Mouse (Mus musculus): ENCODE data around the gene Ddx42. TPM values are rescaled to one million over a fixed set of nuclear protein-coding genes. Genes with fewer than 3 reads are reported as not detected.
"Not testable (repeated sequence)": the region's sequence is repeated elsewhere in the genome, so short reads cannot be mapped to it uniquely, and the experiment has no call there.

Gene Ddx42
- polyA plus RNA-seq, 1 experiment from 2014 or later: 58.1 TPM

- Histone ChIP-seq H3K36me3 (peaks cover 49% of the 10 kb centered on the region), H3K9ac (no peak within 1 kb of the TSS), H3K4me3 (replicated peaks) (no peak within 1 kb of the TSS), H3K9me3 (no peaks in the 10 kb centered on the region), H3K27me3 (replicated peaks) (no peaks in the 10 kb centered on the region), H3K4me1 (no peaks in the 10 kb centered on the region), H3K4me2 (no peak within 1 kb of the TSS), H3K27ac (no peak within 1 kb of the TSS)
- no peak for ATAC-seq (ENCODE audit: insufficient read depth, low FRiP score, low read depth)
- WGBS: 78% methylated on average over 5 of the region's 5 CpGs
These were observed 14.6 kb upstream of the Ddx42 start, which contains the start of gene Strada for GRCm38 (mm10) chr11:106202123-106202465. TSS of gene Strada (minus strand) at chr11:106202168.

GRCm38 (mm10) chr11:106212771-106213170 lies 4.0 kb upstream of the Ddx42 start:
- 80% methylated on average over 8 of the region's 8 CpGs for WGBS
- Histone ChIP-seq H3K4me2 (no peak overlapping the region), H3K27ac (no peak overlapping the region), H3K4me3 (replicated peaks) (no peak overlapping the region), H3K9ac (no peak overlapping the region), H3K4me1 (peaks cover 9% of the 10 kb centered on the region), H3K36me3 (peaks cover 32% of the 10 kb centered on the region), H3K9me3 (no peaks in the 10 kb centered on the region), H3K27me3 (replicated peaks) (no peaks in the 10 kb centered on the region)
- ATAC-seq (ENCODE audit: insufficient read depth, low FRiP score, low read depth): no peak

GRCm38 (mm10) chr11:106214856-106215255 lies 1.9 kb upstream of the Ddx42 start:
- peak overlapping the region; percentile 57 for H3K4me2 ChIP-seq

GRCm38 (mm10) chr11:106215450-106215859 lies 1.3 kb upstream of the Ddx42 start:
- no peak for ATAC-seq (ENCODE audit: insufficient read depth, low FRiP score, low read depth)
- 26% methylated on average over 7 of the region's 7 CpGs for WGBS
- Histone ChIP-seq H3K4me1 (peaks cover 16% of the 10 kb centered on the region), H3K4me2 (peak overlapping the region; percentile 57), H3K27ac (peak overlapping the region; percentile 98), H3K27me3 (replicated peaks) (no peaks in the 10 kb centered on the region), H3K36me3 (peaks cover 12% of the 10 kb centered on the region), H3K9me3 (no peaks in the 10 kb centered on the region), H3K4me3 (replicated peaks) (peak overlapping the region; percentile 96), H3K9ac (peak overlapping the region; percentile 65; the same call in 1 of the 2 replicates)

More at GRCm38 (mm10) chr11:106214856-106215255, 1.9 kb upstream of the Ddx42 start:
- Histone ChIP-seq H3K27me3 (replicated peaks) (no peaks in the 10 kb centered on the region), H3K9me3 (no peaks in the 10 kb centered on the region), H3K36me3 (peaks cover 17% of the 10 kb centered on the region), H3K9ac (no peak overlapping the region), H3K4me3 (replicated peaks) (peak overlapping the region; percentile 96), H3K4me1 (peaks cover 16% of the 10 kb centered on the region), H3K27ac (no peak overlapping the region)
- WGBS: 87% methylated on average over 5 of the region's 5 CpGs
- ATAC-seq (ENCODE audit: insufficient read depth, low FRiP score, low read depth): no peak

GRCm38 (mm10) chr11:106215927-106216729 lies 598 bp upstream of the Ddx42 start, which contains the start of gene Ccdc47:
TSS of gene Ccdc47 (minus strand) at chr11:106216344.
- Histone ChIP-seq H3K27me3 (replicated peaks) (no peaks in the 10 kb centered on the region), H3K4me3 (replicated peaks) (peak within 1 kb of the TSS; percentile 96), H3K9ac (peak within 1 kb of the TSS; percentile 98), H3K27ac (peak within 1 kb of the TSS; percentile 98), H3K4me2 (peak within 1 kb of the TSS; percentile 57), H3K4me1 (peaks cover 16% of the 10 kb centered on the region), H3K9me3 (no peaks in the 10 kb centered on the region), H3K36me3 (peaks cover 8% of the 10 kb centered on the region)
- WGBS: under 1% methylated on average over 46 of the region's 46 CpGs
- ATAC-seq (ENCODE audit: insufficient read depth, low FRiP score, low read depth): peak; percentile 98

GRCm38 (mm10) chr11:106220603-106221002 lies 3.9 kb downstream of the Ddx42 start:
- H3K4me3 ChIP-seq (replicated peaks): no peak overlapping the region
- H3K9ac ChIP-seq: no peak overlapping the region
- H3K9me3 ChIP-seq: no peaks in the 10 kb centered on the region
- H3K4me1 ChIP-seq: peaks cover 8% of the 10 kb centered on the region
- H3K36me3 ChIP-seq: peaks cover 3% of the 10 kb centered on the region; the same call in 1 of the 2 replicates
- H3K4me2 ChIP-seq: no peak overlapping the region
- H3K27me3 ChIP-seq (replicated peaks): no peaks in the 10 kb centered on the region
- 88% methylated on average over 3 of the region's 3 CpGs for WGBS
- H3K27ac ChIP-seq: no peak overlapping the region
- ATAC-seq (ENCODE audit: insufficient read depth, low FRiP score, low read depth): no peak

- not testable (repeated sequence) for H3K4me3 ChIP-seq (replicated peaks); ATAC-seq (ENCODE audit: insufficient read depth, low FRiP score, low read depth); H3K27me3 ChIP-seq (replicated peaks); H3K9ac ChIP-seq; H3K27ac ChIP-seq; H3K4me1 ChIP-seq; H3K4me2 ChIP-seq; H3K9me3 ChIP-seq
- 80% methylated on average over 8 of the region's 8 CpGs for WGBS
- peaks cover 38% of the 10 kb centered on the region; the same call in 1 of the 2 replicates for H3K36me3 ChIP-seq
These were observed 17.3 kb downstream of the Ddx42 start for GRCm38 (mm10) chr11:106233978-106234377.

GRCm38 (mm10) chr11:106246834-106247233 lies 30.1 kb downstream of the Ddx42 start:
- H3K4me2 ChIP-seq: no peak overlapping the region
- H3K4me1 ChIP-seq: no peaks in the 10 kb centered on the region
- 92% methylated on average over 1 of the region's 1 CpGs for WGBS
- no peak overlapping the region for H3K4me3 ChIP-seq (replicated peaks)
- no peak overlapping the region for H3K27ac ChIP-seq
- peaks cover 80% of the 10 kb centered on the region for H3K36me3 ChIP-seq
- ATAC-seq (ENCODE audit: insufficient read depth, low FRiP score, low read depth): no peak
- H3K9ac ChIP-seq: no peak overlapping the region
- H3K9me3 ChIP-seq: no peaks in the 10 kb centered on the region
- H3K27me3 ChIP-seq (replicated peaks): no peaks in the 10 kb centered on the region

- H3K4me1 ChIP-seq: no peaks in the 10 kb centered on the region
- peaks cover 74% of the 10 kb centered on the region for H3K36me3 ChIP-seq
- H3K4me3 ChIP-seq (replicated peaks): no peak overlapping the region
- H3K27me3 ChIP-seq (replicated peaks): no peaks in the 10 kb centered on the region
- H3K9ac ChIP-seq: no peak overlapping the region
- H3K4me2 ChIP-seq: no peak overlapping the region
- no peak for ATAC-seq (ENCODE audit: insufficient read depth, low FRiP score, low read depth)
- 85% methylated on average over 7 of the region's 7 CpGs for WGBS
- H3K9me3 ChIP-seq: no peaks in the 10 kb centered on the region
- no peak overlapping the region for H3K27ac ChIP-seq
These were observed 32.6 kb downstream of the Ddx42 start for GRCm38 (mm10) chr11:106249326-106249725.

- H3K36me3 ChIP-seq: peaks cover 43% of the 10 kb centered on the region
- ATAC-seq (ENCODE audit: insufficient read depth, low FRiP score, low read depth): no peak
- H3K27me3 ChIP-seq (replicated peaks): no peaks in the 10 kb centered on the region
- H3K27ac ChIP-seq: no peak overlapping the region
- peak overlapping the region; percentile 82 for H3K4me3 ChIP-seq (replicated peaks)
- H3K9me3 ChIP-seq: no peaks in the 10 kb centered on the region
- peak overlapping the region; percentile 89 for H3K4me2 ChIP-seq
- H3K9ac ChIP-seq: peak overlapping the region; percentile 42; the same call in 1 of the 2 replicates
- peaks cover 19% of the 10 kb centered on the region for H3K4me1 ChIP-seq
- WGBS: 14% methylated on average over 2 of the region's 2 CpGs
These were observed 38.0 kb downstream of the Ddx42 start for GRCm38 (mm10) chr11:106254767-106255166.

GRCm38 (mm10) chr11:106255174-106255573 lies 38.4 kb downstream of the Ddx42 start:
- Histone ChIP-seq H3K36me3 (peaks cover 39% of the 10 kb centered on the region), H3K27ac (peak overlapping the region; percentile 67), H3K4me3 (replicated peaks) (peak overlapping the region; percentile 82), H3K27me3 (replicated peaks) (no peaks in the 10 kb centered on the region), H3K9ac (peak overlapping the region; percentile 42), H3K4me1 (peaks cover 19% of the 10 kb centered on the region), H3K4me2 (peak overlapping the region; percentile 89), H3K9me3 (no peaks in the 10 kb centered on the region)
- whole genome bisulfite sequencing: 2% methylated on average over 22 of the region's 22 CpGs
- no peak for ATAC-seq (ENCODE audit: insufficient read depth, low FRiP score, low read depth)

- Histone ChIP-seq H3K9ac (peak within 1 kb of the TSS; percentile 71), H3K36me3 (peaks cover 35% of the 10 kb centered on the region), H3K4me1 (peaks cover 19% of the 10 kb centered on the region), H3K9me3 (no peaks in the 10 kb centered on the region), H3K4me3 (replicated peaks) (peak within 1 kb of the TSS; percentile 82), H3K4me2 (peak within 1 kb of the TSS; percentile 89), H3K27me3 (replicated peaks) (no peaks in the 10 kb centered on the region), H3K27ac (peak within 1 kb of the TSS; percentile 85)
- under 1% methylated on average over 42 of the region's 42 CpGs for WGBS
- ATAC-seq (ENCODE audit: insufficient read depth, low FRiP score, low read depth): peak; percentile 93
These were observed 39.1 kb downstream of the Ddx42 start, which contains the start of the genes Ftsj3 and Psmc5 for GRCm38 (mm10) chr11:106255685-106256451. TSS of gene Ftsj3 (minus strand) at chr11:106256079. TSS of gene Psmc5 (plus strand) at chr11:106256154.
